Mouse (Mus musculus) kidney, postnatal 14 days (tissue): ENCODE results near the gene Olfr845.

Experiments
- DNase-seq: peaks from one replicate; pipeline ENCODE4 v3.0.0; 2022; ENCODE audit warnings: mixed read lengths

Olfr845 gene

DNA sequence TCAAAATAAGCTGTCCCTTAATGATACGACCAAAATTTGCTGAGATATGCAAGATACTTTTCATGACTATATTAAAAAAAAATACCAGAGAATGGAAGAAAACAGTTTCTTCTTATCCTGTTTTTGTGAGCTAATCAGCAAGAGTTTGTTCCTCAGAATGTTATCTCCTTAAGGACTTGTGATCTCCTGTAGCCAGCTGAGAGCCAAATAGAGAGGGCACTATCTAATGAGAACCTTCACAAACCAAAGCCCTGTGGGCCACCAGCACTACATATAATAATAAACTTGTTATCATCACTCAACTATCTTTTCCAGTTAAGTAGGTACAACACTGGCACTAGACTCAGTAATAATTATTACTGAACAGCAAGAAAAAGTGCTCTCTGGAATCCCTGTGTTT is at the start of gene Olfr845:
Gene Olfr845 (plus strand): TSS at position 301 of the 400 bp plus-strand sequence.
- no peak for DNase-seq

GRCm38 (mm10) chr9:19316047-19316446 is 20.2 kb upstream of the Olfr845 start, which contains the start of gene Olfr844:
Olfr844 (plus strand) TSS chr9:19316347.
- no peak for DNase-seq

- no peak for DNase-seq
Measured at GRCm38 (mm10) chr9:19363905-19364304, 27.6 kb downstream of the Olfr845 start, which contains the start of gene Olfr846. Olfr846 (minus strand) TSS chr9:19364005.

DNA sequence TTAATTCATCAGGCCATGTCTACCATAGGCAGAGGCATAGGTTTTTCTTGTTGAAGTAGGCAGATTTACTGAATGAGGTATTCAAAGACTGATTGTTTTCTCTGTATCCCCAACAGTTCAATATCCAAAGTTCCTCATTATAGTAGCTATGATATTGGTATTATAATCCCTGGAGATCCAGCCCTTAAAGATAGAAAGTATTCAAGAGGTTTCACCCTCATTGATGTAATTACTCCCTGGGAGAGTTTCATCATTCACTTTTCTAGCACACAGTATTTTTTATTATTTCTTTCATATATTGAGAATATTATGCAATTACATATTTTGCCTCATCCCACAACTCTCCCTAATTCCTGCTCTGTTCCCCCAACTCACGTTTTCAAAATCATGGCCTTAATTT is 42.3 kb downstream of the Olfr845 start, which contains the start of gene Olfr847:
Gene Olfr847 (minus strand): TSS at position 101 of the 400 bp plus-strand sequence.
- no peak for DNase-seq
